Mouse (Mus musculus) embryonic facial prominence, embryonic 11.5 days (tissue): ENCODE measurements at regions not wholly inside any gene's neighbourhood (a gene's known extent, or its start where the extent isn't known, plus 50 kb on each side); places are given as distances from the start of the nearest gene placed in this dataset.
A peak's percentile ranks its signal among the peaks of the same experiment; 100 is the strongest.

Source experiments
- ATAC-seq: fragments of 200-750 bp; cut with Nextera tagmentation; replicated peaks from 2 replicates; pipeline ENCODE4 v1.8.0; 2017; ENCODE audit warnings: low read depth; ENCODE audit not compliant: insufficient number of reproducible peaks, low FRiP score, low TSS enrichment
- DNase-seq: peaks from one replicate; pipeline ENCODE4 v3.0.0-alpha.2; 2015; ENCODE audit warnings: low spot score
- H3K27ac ChIP-seq: fragments of 300-500 bp; sonication (generic); replicated peaks from 2 replicates; pipeline ENCODE4 v1.5.1; 2014; ENCODE audit warnings: mild to moderate bottlenecking, low read depth, low read length, control low read depth
- H3K27me3 ChIP-seq: fragments of 300-500 bp; sonication (generic); 2 replicates; pipeline ENCODE4 v1.6.1; 2014; ENCODE audit warnings: mild to moderate bottlenecking, low read length, moderate library complexity, mixed read lengths; ENCODE audit not compliant: control insufficient read depth, insufficient read depth
- H3K36me3 ChIP-seq: fragments of 300-500 bp; sonication (generic); replicated peaks from 2 replicates; pipeline ENCODE4 v1.6.1; 2014; ENCODE audit warnings: low read depth, mild to moderate bottlenecking, low read length, moderate library complexity, mixed read lengths; ENCODE audit not compliant: control insufficient read depth, insufficient read depth
- H3K4me1 ChIP-seq: fragments of 300-500 bp; sonication (generic); 2 replicates; pipeline ENCODE4 v1.6.1; 2014; ENCODE audit warnings: low read length, mixed read lengths; ENCODE audit not compliant: control insufficient read depth, insufficient read depth
- H3K4me2 ChIP-seq: fragments of 300-500 bp; sonication (generic); 2 replicates; pipeline ENCODE4 v1.6.1; 2014; ENCODE audit warnings: low read depth, mild to moderate bottlenecking, control low read depth, low read length, moderate library complexity
- H3K4me3 ChIP-seq: fragments of 300-500 bp; sonication (generic); 2 replicates; pipeline ENCODE4 v1.5.1; 2014; ENCODE audit warnings: low read depth, low read length, control low read depth
- H3K9ac ChIP-seq: fragments of 300-500 bp; sonication (generic); replicated peaks from 2 replicates; pipeline ENCODE4 v1.6.1; 2014; ENCODE audit warnings: mild to moderate bottlenecking, control low read depth, low read length
- H3K9me3 ChIP-seq: fragments of 300-500 bp; sonication (generic); replicated peaks from 2 replicates; pipeline ENCODE4 v1.6.1; 2016; ENCODE audit warnings: mild to moderate bottlenecking, low read length, inconsistent platforms, mixed read lengths; ENCODE audit not compliant: control insufficient read depth
- WGBS: fragments of 180-500 bp; shearing (Covaris S2); extraction: QIAGEN DNeasy Blood & Tissue Kit; methylation state at CpG from one replicate; pipeline ENCODE4 v1.1.7; 2014; 5-methylcytosine and 5-hydroxymethylcytosine counted together

DNA sequence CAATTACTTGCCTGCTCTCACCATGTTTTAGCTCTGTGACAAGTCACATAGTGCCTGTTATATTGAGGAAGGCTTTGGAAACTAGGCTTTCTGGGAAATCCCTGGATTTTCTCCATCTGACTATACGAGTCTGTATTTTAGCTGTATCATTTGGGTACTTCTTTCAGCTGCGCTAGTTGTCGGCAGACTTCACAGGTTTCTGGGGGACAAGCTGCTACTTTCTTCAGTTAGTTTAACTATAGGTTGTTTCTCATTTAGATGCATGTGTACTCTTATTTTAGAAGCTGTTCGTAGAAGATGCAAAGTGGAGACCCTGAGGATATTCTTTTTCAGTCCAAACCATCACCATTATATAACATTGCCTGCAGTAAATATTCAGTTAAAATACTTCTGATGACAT is 86.3 kb upstream of the Egfl6 start:
- H3K36me3 ChIP-seq, result no peaks in the 10 kb centered on the region
- H3K27me3 ChIP-seq, result no peaks in the 10 kb centered on the region; the same call in 1 of the 2 replicates
- H3K9me3 ChIP-seq, result no peaks in the 10 kb centered on the region
- no peak overlapping the region for H3K4me2 ChIP-seq
- H3K4me3 ChIP-seq, result no peak overlapping the region
- H3K27ac ChIP-seq, result no peak overlapping the region
- 91% methylated on average over 4 of the region's 4 CpGs for WGBS
- H3K9ac ChIP-seq, result no peak overlapping the region
- no peaks in the 10 kb centered on the region for H3K4me1 ChIP-seq
- no peak for DNase-seq
- no peak for ATAC-seq

DNA sequence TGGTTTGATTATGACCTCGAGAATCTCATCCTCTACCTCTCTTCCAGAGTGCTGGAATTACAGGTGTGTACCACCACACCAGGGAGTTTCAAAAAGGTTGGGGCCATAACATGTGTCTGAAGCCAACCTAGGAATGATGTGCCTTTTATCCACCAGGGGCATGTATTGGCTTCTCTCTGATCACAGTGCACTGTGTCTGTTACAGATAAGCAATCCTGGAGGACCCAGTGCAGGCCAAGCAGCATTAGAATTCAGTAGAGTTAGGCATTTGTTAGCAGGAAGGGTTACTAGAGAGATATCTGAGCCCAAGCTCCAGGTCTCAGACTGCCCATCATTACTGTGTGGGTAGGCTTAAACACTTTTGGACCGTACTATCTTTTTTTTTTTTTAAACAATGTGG is 80.8 kb upstream of the Egfl6 start:
- Histone ChIP-seq H3K4me2 (no peak overlapping the region), H3K4me1 (no peaks in the 10 kb centered on the region), H3K36me3 (no peaks in the 10 kb centered on the region), H3K27ac (no peak overlapping the region), H3K9me3 (no peaks in the 10 kb centered on the region), H3K4me3 (no peak overlapping the region), H3K9ac (no peak overlapping the region), H3K27me3 (no peaks in the 10 kb centered on the region; the same call in 1 of the 2 replicates)
- DNase-seq (no peak), ATAC-seq (no peak)
- WGBS, result 68% methylated on average over 2 of the region's 2 CpGs

DNA sequence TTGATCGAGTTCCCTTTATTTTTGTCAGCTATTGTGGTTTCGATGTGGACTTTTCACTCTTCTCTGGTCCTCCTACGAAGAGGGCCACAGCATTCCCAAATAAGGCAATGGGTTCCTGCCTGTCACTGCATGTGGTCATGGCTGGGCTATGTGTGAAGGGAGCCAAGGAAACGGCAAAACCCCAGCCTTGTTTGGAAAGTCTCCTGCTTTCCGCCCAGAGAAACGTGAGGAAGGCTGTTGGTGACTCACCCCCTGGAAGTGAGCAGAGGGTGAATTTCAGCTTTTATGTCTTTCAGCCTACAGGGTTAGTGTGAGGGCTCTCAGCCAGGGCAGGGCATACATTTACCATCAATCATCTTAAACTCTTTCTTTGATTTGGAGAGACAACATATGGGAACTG is 76.3 kb upstream of the Egfl6 start:
- Histone ChIP-seq H3K36me3 (no peaks in the 10 kb centered on the region), H3K4me1 (no peaks in the 10 kb centered on the region), H3K27ac (no peak overlapping the region), H3K9ac (no peak overlapping the region), H3K9me3 (no peaks in the 10 kb centered on the region), H3K4me2 (no peak overlapping the region), H3K27me3 (no peaks in the 10 kb centered on the region; the same call in 1 of the 2 replicates), H3K4me3 (no peak overlapping the region)
- WGBS, result 54% methylated on average over 6 of the region's 6 CpGs
- DNase-seq (no peak), ATAC-seq (no peak; the same call in 1 of the 2 replicates)

DNA sequence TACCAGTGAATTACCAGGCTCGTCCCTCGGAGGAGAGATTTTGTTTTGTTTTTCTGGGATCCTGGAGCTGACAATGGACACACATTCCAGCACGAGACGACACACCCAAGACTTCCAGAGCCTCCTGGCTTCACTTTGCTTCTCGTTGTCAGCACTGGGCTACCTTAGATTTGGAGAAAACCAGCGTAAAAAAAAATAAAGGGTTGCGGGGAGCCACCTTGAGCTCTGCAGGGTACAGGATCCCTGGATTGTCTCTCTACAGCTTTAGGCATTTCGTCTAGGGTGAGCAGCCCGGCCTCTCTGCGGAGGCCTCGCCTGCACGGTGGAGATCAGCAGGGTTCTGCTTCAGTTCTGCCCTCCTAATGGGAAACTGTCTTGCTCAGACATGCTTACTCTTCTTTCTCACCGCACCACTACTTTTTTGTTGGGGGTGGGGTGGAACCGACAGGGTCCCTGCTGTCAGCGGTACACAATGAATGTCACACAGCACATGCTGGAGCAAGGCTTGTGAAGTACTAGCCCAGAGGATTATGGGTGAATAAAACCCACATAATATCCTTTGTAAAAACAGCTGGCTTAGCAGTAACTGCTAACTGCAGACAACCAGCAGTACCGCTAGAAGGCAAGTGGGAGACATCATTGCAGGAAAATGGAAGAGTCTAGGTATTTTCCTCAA is 75.7 kb upstream of the Egfl6 start:
- Histone ChIP-seq H3K27me3 (no peaks in the 10 kb centered on the region), H3K36me3 (no peaks in the 10 kb centered on the region)
- 19% methylated on average over 16 of the region's 16 CpGs for WGBS

DNA sequence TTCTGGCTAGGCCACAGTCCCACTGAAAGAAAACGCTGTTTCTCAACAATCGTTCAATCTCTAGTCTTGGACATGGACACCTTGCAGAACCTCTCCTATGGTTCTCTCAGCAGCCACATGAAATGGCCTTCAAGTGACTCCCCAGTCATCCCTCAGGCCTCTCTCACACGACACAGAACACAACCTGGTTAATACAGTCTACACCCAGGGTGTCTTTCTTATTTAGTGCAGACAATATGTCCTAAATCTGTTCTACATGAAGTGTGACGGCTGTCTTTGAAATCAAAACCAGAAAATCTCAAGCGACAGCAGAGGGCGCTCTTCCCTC is 75.2 kb upstream of the Egfl6 start:
- Histone ChIP-seq H3K4me2 (no peak overlapping the region; the same call in 1 of the 2 replicates), H3K27me3 (no peaks in the 10 kb centered on the region), H3K9me3 (no peaks in the 10 kb centered on the region), H3K4me1 (no peaks in the 10 kb centered on the region), H3K27ac (no peak overlapping the region), H3K4me3 (no peak overlapping the region), H3K9ac (no peak overlapping the region), H3K36me3 (no peaks in the 10 kb centered on the region)
- 34% methylated on average over 6 of the region's 6 CpGs for WGBS
- ATAC-seq, result 0 out of 2 replicates have a peak, but pooled peaks have one; percentile 14
- peak; percentile 86 for DNase-seq

More for the DNA sequence above, 75.7 kb upstream of the Egfl6 start:
- DNase-seq (peak; percentile 19), ATAC-seq (peak; percentile 78)
- 0 out of 2 replicates have a peak overlapping the region, but pooled peaks have one; percentile 13 for H3K9ac ChIP-seq
- H3K9me3 ChIP-seq, result no peaks in the 10 kb centered on the region
- H3K27ac ChIP-seq, result no peak overlapping the region
- 0 out of 2 replicates have a peak overlapping the region, but pooled peaks have one; percentile 3 for H3K4me3 ChIP-seq
- no peaks in the 10 kb centered on the region for H3K4me1 ChIP-seq
- H3K4me2 ChIP-seq, result peak overlapping the region; percentile 32

DNA sequence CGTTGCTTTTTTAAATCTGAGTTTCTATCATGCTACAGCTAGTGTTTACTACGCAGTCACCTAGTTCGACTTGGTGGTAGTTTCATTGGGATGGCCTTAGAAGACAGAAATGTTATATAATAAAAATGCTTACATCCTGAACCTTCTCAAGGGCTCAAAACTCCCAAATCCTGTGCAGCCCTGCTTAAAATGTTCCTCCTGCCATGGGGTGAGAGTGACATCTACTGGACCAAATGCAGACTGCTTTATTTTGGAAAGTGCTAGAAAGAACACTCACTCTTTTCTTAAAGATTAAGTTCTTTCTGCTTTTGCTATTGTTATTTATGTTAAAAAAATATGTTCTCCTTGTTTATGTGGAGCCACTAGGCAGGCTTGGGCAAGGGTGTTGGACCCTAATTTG is 66.9 kb upstream of the Egfl6 start:
- no peak overlapping the region for H3K4me2 ChIP-seq
- H3K9ac ChIP-seq, result no peak overlapping the region
- 64% methylated on average over 3 of the region's 3 CpGs for WGBS
- no peak overlapping the region for H3K4me3 ChIP-seq
- H3K36me3 ChIP-seq, result no peaks in the 10 kb centered on the region
- no peaks in the 10 kb centered on the region for H3K27me3 ChIP-seq
- ATAC-seq (no peak), DNase-seq (peak; percentile 65)
- H3K27ac ChIP-seq, result no peak overlapping the region
- no peaks in the 10 kb centered on the region for H3K4me1 ChIP-seq
- no peaks in the 10 kb centered on the region for H3K9me3 ChIP-seq

DNA sequence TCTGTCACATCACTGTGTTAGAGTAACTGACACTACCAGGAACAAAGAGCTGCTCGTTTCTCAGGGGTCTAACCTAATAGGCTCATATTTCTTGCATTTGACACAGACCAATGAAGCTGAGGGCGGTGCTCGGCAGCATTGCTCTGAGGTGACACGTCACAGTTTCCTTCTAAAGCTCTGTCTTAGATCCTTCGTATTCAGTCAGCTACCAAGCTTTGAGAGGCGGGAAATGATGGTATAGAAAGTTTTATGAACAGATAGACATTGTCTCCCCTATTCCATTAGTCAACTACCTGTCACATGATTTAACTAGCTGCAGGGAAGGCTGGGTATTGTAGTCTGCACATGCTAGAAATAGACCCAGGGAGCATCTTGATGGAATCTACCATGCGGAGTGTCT is 60.2 kb upstream of the Egfl6 start:
- Histone ChIP-seq H3K27ac (no peak overlapping the region), H3K27me3 (no peaks in the 10 kb centered on the region), H3K36me3 (no peaks in the 10 kb centered on the region), H3K9ac (no peak overlapping the region), H3K4me3 (no peak overlapping the region), H3K9me3 (no peaks in the 10 kb centered on the region), H3K4me1 (no peaks in the 10 kb centered on the region), H3K4me2 (no peak overlapping the region)
- 64% methylated on average over 7 of the region's 7 CpGs for WGBS
- ATAC-seq, result no peak
- no peak for DNase-seq

DNA sequence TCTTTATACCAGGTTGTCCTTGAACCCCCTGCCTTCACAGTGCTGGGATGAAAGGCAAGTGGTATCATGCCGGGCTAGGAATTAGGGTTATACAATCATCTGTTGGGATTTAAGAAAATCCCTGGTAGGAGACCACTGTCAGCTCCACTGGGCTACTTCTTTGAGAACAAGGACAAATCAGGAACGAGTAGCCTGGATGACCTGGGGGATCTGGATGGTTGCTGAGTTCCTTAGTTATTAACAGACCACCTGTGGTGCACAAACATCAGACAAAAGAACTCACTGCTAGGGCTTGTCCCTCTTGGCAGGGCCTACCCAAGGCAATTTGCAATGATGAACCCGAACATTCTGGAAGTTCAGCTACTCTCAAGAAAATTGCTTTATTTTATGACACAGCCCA is 55.7 kb upstream of the Egfl6 start:
- Histone ChIP-seq H3K36me3 (no peaks in the 10 kb centered on the region), H3K9ac (no peak overlapping the region), H3K9me3 (no peaks in the 10 kb centered on the region), H3K4me3 (no peak overlapping the region), H3K4me2 (no peak overlapping the region), H3K4me1 (no peaks in the 10 kb centered on the region), H3K27me3 (no peaks in the 10 kb centered on the region), H3K27ac (no peak overlapping the region)
- no peak for DNase-seq
- 51% methylated on average over 3 of the region's 3 CpGs for WGBS
- ATAC-seq, result no peak
